Mouse (Mus musculus) forebrain, embryonic 15.5 days (tissue): ENCODE data around the gene Adam15. TPM values are rescaled to one million over a fixed set of nuclear protein-coding genes. Genes with fewer than 3 reads are reported as not detected.

Source experiments
- ATAC-seq: fragments of 200-750 bp; cut with Nextera tagmentation; replicated peaks from 2 replicates; pipeline ENCODE4 v1.8.0; 2017; ENCODE audit warnings: mild to moderate bottlenecking, moderate TSS enrichment, moderate library complexity
- H3K27ac ChIP-seq: fragments of 300-500 bp; sonication (generic); replicated peaks from 2 replicates; pipeline ENCODE4 v1.5.1; 2015; ENCODE audit warnings: mild to moderate bottlenecking, inconsistent platforms
- H3K27me3 ChIP-seq: fragments of 300-500 bp; sonication (generic); 2 replicates; pipeline ENCODE4 v1.6.1; 2015; ENCODE audit warnings: inconsistent platforms
- H3K36me3 ChIP-seq: fragments of 300-500 bp; sonication (generic); 2 replicates; pipeline ENCODE4 v1.6.1; 2015; ENCODE audit warnings: mild to moderate bottlenecking, inconsistent platforms
- H3K4me1 ChIP-seq: fragments of 300-500 bp; sonication (generic); 2 replicates; pipeline ENCODE4 v1.6.1; 2015; ENCODE audit warnings: inconsistent platforms
- H3K4me2 ChIP-seq: fragments of 300-500 bp; sonication (generic); replicated peaks from 2 replicates; pipeline ENCODE4 v1.6.1; 2015; ENCODE audit warnings: mild to moderate bottlenecking, inconsistent platforms
- H3K4me3 ChIP-seq: fragments of 300-500 bp; sonication (generic); 2 replicates; pipeline ENCODE4 v1.5.1; 2015; ENCODE audit warnings: mild to moderate bottlenecking, inconsistent platforms
- H3K9ac ChIP-seq: fragments of 300-500 bp; sonication (generic); replicated peaks from 2 replicates; pipeline ENCODE4 v1.6.1; 2015; ENCODE audit warnings: mild to moderate bottlenecking, inconsistent platforms
- H3K9me3 ChIP-seq: fragments of 300-500 bp; sonication (generic); 2 replicates; pipeline ENCODE4 v1.6.1; 2016; ENCODE audit warnings: inconsistent platforms
- WGBS: fragments of 180-500 bp; shearing (Covaris S2); methylation state at CpG from one replicate; pipeline ENCODE4 v1.1.7; 2015; ENCODE audit warnings: mixed read lengths; 5-methylcytosine and 5-hydroxymethylcytosine counted together
- polyA plus RNA-seq: library from polyadenylated mRNA; unstranded; fragments of >200 nt; fragmentation: Nextera tagmentation; extraction: Ambion mirVana; gene quantifications from 2 replicates; pipeline ENCODE4 v1.2.1, GENCODE M21; 2015

The Adam15 gene
- 32.9 and 34.0 TPM in 2 replicates for polyA plus RNA-seq

- H3K9me3 ChIP-seq: no peaks in the 10 kb centered on the region
- ATAC-seq: peak; percentile 93
- peak within 1 kb of the TSS; percentile 94 for H3K4me2 ChIP-seq
- under 1% methylated on average over 52 of the region's 59 CpGs for WGBS
- peaks cover 19% of the 10 kb centered on the region for H3K4me1 ChIP-seq
- H3K4me3 ChIP-seq: peak within 1 kb of the TSS; percentile 64
- peak within 1 kb of the TSS; percentile 75 for H3K9ac ChIP-seq
- peaks cover 3% of the 10 kb centered on the region; the same call in 1 of the 2 replicates for H3K36me3 ChIP-seq
- no peaks in the 10 kb centered on the region for H3K27me3 ChIP-seq
- H3K27ac ChIP-seq: peak within 1 kb of the TSS; percentile 90
Observed at GRCm38 (mm10) chr3:89349869-89350501, at the start of gene Adam15. Gene Adam15, minus strand, starts transcription at chr3:89349996.

DNA sequence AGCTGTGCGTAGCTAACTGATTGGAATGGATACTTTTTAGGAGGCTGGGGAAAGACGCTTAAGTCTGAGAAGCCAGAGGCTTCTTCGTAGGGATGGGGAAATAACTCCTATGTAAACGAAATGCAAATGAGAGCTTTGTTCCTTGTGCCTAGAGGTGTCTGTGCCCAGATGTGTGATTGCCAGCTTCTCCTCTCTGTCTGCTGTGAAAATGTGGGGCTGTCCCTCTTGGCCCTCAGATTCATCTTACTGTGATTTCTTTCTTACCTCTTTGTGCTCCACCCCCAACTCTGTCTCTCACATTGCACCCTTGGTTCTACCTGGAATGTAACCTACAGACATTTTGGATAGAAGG lies 46.8 kb upstream of the Adam15 start:
- no peak for ATAC-seq
- Histone ChIP-seq H3K4me3 (peak overlapping the region; percentile 41), H3K9ac (peak overlapping the region; percentile 32; the same call in 1 of the 2 replicates)

GRCm38 (mm10) chr3:89395806-89396653 lies 46.2 kb upstream of the Adam15 start:
- Histone ChIP-seq H3K4me2 (peak overlapping the region; percentile 94), H3K9ac (peak overlapping the region; percentile 32), H3K27ac (no peak overlapping the region), H3K4me3 (peak overlapping the region; percentile 41), H3K9me3 (no peaks in the 10 kb centered on the region), H3K4me1 (peaks cover 52% of the 10 kb centered on the region), H3K27me3 (peaks cover 5% of the 10 kb centered on the region; the same call in 1 of the 2 replicates), H3K36me3 (peaks cover 4% of the 10 kb centered on the region; the same call in 1 of the 2 replicates)
- ATAC-seq: no peak
- under 1% methylated on average over 43 of the region's 44 CpGs for WGBS

More for the DNA sequence above, 46.8 kb upstream of the Adam15 start:
- H3K9me3 ChIP-seq: no peaks in the 10 kb centered on the region
- H3K27me3 ChIP-seq: peaks cover 5% of the 10 kb centered on the region; the same call in 1 of the 2 replicates
- peak overlapping the region; percentile 94 for H3K4me2 ChIP-seq
- H3K36me3 ChIP-seq: peaks cover 8% of the 10 kb centered on the region; the same call in 1 of the 2 replicates
- H3K4me1 ChIP-seq: peaks cover 46% of the 10 kb centered on the region
- WGBS: 0% methylated on average over 4 of the region's 4 CpGs
- no peak overlapping the region for H3K27ac ChIP-seq

- 5% methylated on average over 10 of the region's 10 CpGs for WGBS
- ATAC-seq: no peak
- H3K4me1 ChIP-seq: peaks cover 57% of the 10 kb centered on the region
- H3K27ac ChIP-seq: no peak overlapping the region
- peak overlapping the region; percentile 94 for H3K4me2 ChIP-seq
- no peak overlapping the region for H3K9ac ChIP-seq
- H3K4me3 ChIP-seq: peak overlapping the region; percentile 46; the same call in 1 of the 2 replicates
- no peaks in the 10 kb centered on the region for H3K9me3 ChIP-seq
- H3K36me3 ChIP-seq: 0 out of 2 replicates have a peak, but pooled peaks cover 3% of the 10 kb centered on the region
- peaks cover 5% of the 10 kb centered on the region; the same call in 1 of the 2 replicates for H3K27me3 ChIP-seq
Observed at GRCm38 (mm10) chr3:89395419-89395805, 45.6 kb upstream of the Adam15 start.

DNA sequence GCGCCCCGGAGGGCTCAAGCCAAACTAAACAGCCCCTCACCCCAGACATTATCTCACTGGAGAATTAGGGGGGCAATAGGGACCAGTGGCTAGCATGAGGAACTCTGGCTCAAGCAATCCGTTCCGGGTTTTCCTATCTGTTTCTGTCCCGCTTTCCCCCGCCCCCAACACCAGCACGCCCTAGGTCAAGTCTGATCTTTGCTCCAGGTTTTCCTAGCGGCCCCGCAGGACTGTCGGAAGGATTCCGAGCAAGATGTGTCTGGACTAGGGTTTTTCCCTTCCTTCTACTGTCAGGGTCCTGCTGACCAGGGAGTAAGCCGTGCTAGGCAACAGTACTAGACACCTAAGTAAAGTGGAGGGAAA lies 45.1 kb upstream of the Adam15 start:
- 0 out of 2 replicates have a peak, but pooled peaks cover 1% of the 10 kb centered on the region for H3K36me3 ChIP-seq
- no peaks in the 10 kb centered on the region for H3K9me3 ChIP-seq
- H3K4me1 ChIP-seq: peaks cover 61% of the 10 kb centered on the region
- peak overlapping the region; percentile 46 for H3K4me3 ChIP-seq
- under 1% methylated on average over 11 of the region's 12 CpGs for WGBS
- peaks cover 5% of the 10 kb centered on the region; the same call in 1 of the 2 replicates for H3K27me3 ChIP-seq
- H3K27ac ChIP-seq: no peak overlapping the region
- no peak for ATAC-seq
- H3K9ac ChIP-seq: 0 out of 2 replicates have a peak overlapping the region, but pooled peaks have one; percentile 5
- H3K4me2 ChIP-seq: peak overlapping the region; percentile 94

GRCm38 (mm10) chr3:89394006-89394893 lies 44.5 kb upstream of the Adam15 start, which contains the start of gene Zbtb7b:
Gene Zbtb7b, minus strand, starts transcription at chr3:89394776.
- Histone ChIP-seq H3K9ac (peak within 1 kb of the TSS; percentile 42), H3K4me2 (peak within 1 kb of the TSS; percentile 94), H3K4me3 (peak within 1 kb of the TSS; percentile 46), H3K36me3 (no peaks in the 10 kb centered on the region), H3K4me1 (peaks cover 61% of the 10 kb centered on the region), H3K9me3 (no peaks in the 10 kb centered on the region), H3K27me3 (peaks cover 5% of the 10 kb centered on the region; the same call in 1 of the 2 replicates), H3K27ac (peak within 1 kb of the TSS; percentile 64)
- peak; percentile 45 for ATAC-seq
- 0% methylated on average over 39 of the region's 42 CpGs for WGBS

GRCm38 (mm10) chr3:89393605-89394004 lies 43.8 kb upstream of the Adam15 start:
- Histone ChIP-seq H3K27ac (peak overlapping the region; percentile 64), H3K4me3 (peak overlapping the region; percentile 46), H3K27me3 (peaks cover 5% of the 10 kb centered on the region; the same call in 1 of the 2 replicates), H3K9ac (peak overlapping the region; percentile 42), H3K9me3 (no peaks in the 10 kb centered on the region), H3K36me3 (no peaks in the 10 kb centered on the region), H3K4me2 (peak overlapping the region; percentile 94), H3K4me1 (peaks cover 61% of the 10 kb centered on the region)
- peak; percentile 92 for ATAC-seq
- WGBS: 0% methylated on average over 15 of the region's 15 CpGs

- ATAC-seq: no peak
- no peak overlapping the region for H3K27ac ChIP-seq
- H3K9me3 ChIP-seq: no peaks in the 10 kb centered on the region
- peaks cover 5% of the 10 kb centered on the region; the same call in 1 of the 2 replicates for H3K27me3 ChIP-seq
- peak overlapping the region; percentile 46 for H3K4me3 ChIP-seq
- H3K9ac ChIP-seq: 0 out of 2 replicates have a peak overlapping the region, but pooled peaks have one; percentile 48
- H3K4me2 ChIP-seq: peak overlapping the region; percentile 94
- no peaks in the 10 kb centered on the region for H3K36me3 ChIP-seq
- WGBS: under 1% methylated on average over 21 of the region's 24 CpGs
- peaks cover 68% of the 10 kb centered on the region for H3K4me1 ChIP-seq
Observed at GRCm38 (mm10) chr3:89392871-89393311, 43.1 kb upstream of the Adam15 start.

DNA sequence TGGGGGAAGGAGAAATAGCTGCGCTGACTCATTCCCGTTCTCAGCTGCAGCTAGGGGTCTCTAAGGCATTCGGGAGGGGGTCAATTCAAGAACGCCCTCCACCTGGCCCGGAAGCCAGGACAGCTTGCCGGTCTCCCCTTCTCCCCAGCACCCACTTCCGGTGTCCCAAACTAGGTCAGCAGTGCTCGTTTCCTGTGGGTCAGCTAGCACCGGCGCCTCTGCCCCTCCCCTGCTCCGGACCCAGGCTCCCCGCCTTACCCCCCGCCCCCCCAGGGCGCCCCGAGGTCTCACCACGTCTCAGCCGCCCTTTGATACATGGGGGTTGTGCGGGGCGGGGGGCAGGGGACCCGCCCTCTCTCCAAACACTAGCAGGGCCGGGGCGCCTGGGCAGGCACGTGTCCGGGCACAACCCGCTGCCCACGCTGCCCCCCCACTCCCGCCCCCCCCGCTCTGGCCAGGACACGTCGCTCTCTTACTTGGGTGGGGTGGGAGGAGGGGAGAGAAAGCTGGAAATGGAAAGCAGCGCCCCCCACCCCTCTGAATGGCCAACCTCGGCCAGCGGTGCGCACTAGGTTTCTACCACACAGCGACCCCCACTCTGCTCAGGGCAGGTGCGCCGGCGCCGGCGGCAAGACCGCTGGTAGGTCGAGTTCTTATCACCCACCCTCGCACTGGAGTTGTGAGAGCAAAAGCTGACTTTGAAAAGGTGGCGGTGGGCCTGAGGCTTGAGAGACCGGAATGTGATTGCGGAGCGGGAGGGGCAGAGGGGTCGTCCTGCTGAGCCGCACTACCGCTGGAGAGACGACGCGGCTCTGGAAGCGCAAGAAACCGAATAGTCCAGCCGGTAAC lies 42.1 kb upstream of the Adam15 start:
- Histone ChIP-seq H3K27ac (no peak overlapping the region), H3K9ac (peak overlapping the region; percentile 48)

More for the DNA sequence above, 42.1 kb upstream of the Adam15 start:
- Histone ChIP-seq H3K36me3 (no peaks in the 10 kb centered on the region), H3K4me3 (peak overlapping the region; percentile 46), H3K4me2 (peak overlapping the region; percentile 94), H3K27me3 (peaks cover 5% of the 10 kb centered on the region; the same call in 1 of the 2 replicates), H3K4me1 (peaks cover 72% of the 10 kb centered on the region), H3K9me3 (no peaks in the 10 kb centered on the region)
- WGBS: 1% methylated on average over 55 of the region's 56 CpGs
- ATAC-seq: no peak
